Comparison of ENCODE assay signal across 8 mouse cellular contexts in genomic region chr13:117235530-117236212, GRCm38 (mm10). TPM values are rescaled to one million over a fixed set of nuclear protein-coding genes. Genes with fewer than 3 reads are reported as not detected.
DNase-seq lines count a peak whose midpoint lies in the region; ATAC-seq and TF ChIP-seq lines count a peak whose summit lies in the region.

No protein-coding gene starts in this region.

- no peaks in the 10 kb centered on the region for H3K36me3 ChIP-seq in forebrain, embryonic 11.5 days (ENCODE audit: control insufficient read depth, insufficient read depth, low read length)
- no peaks in the 10 kb centered on the region for H3K36me3 ChIP-seq in lung, embryonic 14.5 days (ENCODE audit: insufficient read depth)

- TF ChIP-seq CTCF in bone marrow, adult 2 months (IDR thresholded peaks at IDR 0.05; ENCODE audit: control insufficient read depth, insufficient read depth, low read length): no peak
- no peak for TF ChIP-seq CTCF in lung, embryonic 14.5 days (IDR thresholded peaks at IDR 0.05; ENCODE audit: low read depth)

- no peaks in the 10 kb centered on the region for H3K9me3 ChIP-seq in forebrain, embryonic 11.5 days (ENCODE audit: control insufficient read depth, low read length)
- no peaks in the 10 kb centered on the region for H3K9me3 ChIP-seq in lung, embryonic 14.5 days (ENCODE audit: low read depth, low read length)

- ATAC-seq in forebrain, embryonic 11.5 days (replicated peaks; ENCODE audit: low FRiP score): peak; percentile 81
- peak; percentile 69 for ATAC-seq in lung, embryonic 14.5 days (ENCODE audit: insufficient read depth)

- peak; percentile 15 to 18 for DNase-seq in adrenal gland, postnatal 36 days
- no peak for DNase-seq in adrenal gland, postnatal 4 days (ENCODE audit: low spot score in 2 of 2)
- peak; percentile 64 for DNase-seq in forebrain, embryonic 11.5 days (ENCODE audit: low spot score)
- DNase-seq in kidney, adult 18-20 months: peak; percentile 41
- DNase-seq in lung, embryonic 14.5 days: peak; percentile 9
- peak; percentile 80 for DNase-seq in retina, embryonic 14.5 days (ENCODE audit: low spot score)
- no peak for DNase-seq in c-Kit-positive CD71-positive TER-119-positive erythroid progenitor cells, embryonic 14.5 days (ENCODE audit: low spot score)

- peak overlapping the region; percentile 8 for H3K4me3 ChIP-seq in bone marrow, adult 2 months (replicated peaks; ENCODE audit: control insufficient read depth, low read depth, low read length)
- no peak overlapping the region for H3K4me3 ChIP-seq in forebrain, embryonic 11.5 days (ENCODE audit: low read depth, low read length)
- H3K4me3 ChIP-seq in lung, embryonic 14.5 days (ENCODE audit: low read depth, low read length): no peak overlapping the region

- peaks cover 7% of the 10 kb centered on the region; the same call in 1 of the 2 replicates for H3K4me1 ChIP-seq in bone marrow, adult 2 months (ENCODE audit: control insufficient read depth, insufficient read depth, low read length)
- H3K4me1 ChIP-seq in forebrain, embryonic 11.5 days (replicated peaks; ENCODE audit: control insufficient read depth, insufficient read depth, low read length): peaks cover 2% of the 10 kb centered on the region; the same call in 1 of the 2 replicates
- H3K4me1 ChIP-seq in lung, embryonic 14.5 days (ENCODE audit: insufficient read depth): no peaks in the 10 kb centered on the region

- TF ChIP-seq POLR2A in bone marrow, adult 2 months (IDR thresholded peaks at IDR 0.05; ENCODE audit: borderline replicate concordance, control insufficient read depth, low read depth, low read length): no peak

- H3K27ac ChIP-seq in bone marrow, adult 2 months (ENCODE audit: control insufficient read depth, insufficient read depth, low read depth, low read length, poor library complexity): peak overlapping the region; percentile 17; the same call in 1 of the 2 replicates
- no peak overlapping the region for H3K27ac ChIP-seq in forebrain, embryonic 11.5 days (ENCODE audit: low read depth, low read length)
- no peak overlapping the region for H3K27ac ChIP-seq in lung, embryonic 14.5 days (ENCODE audit: low read depth)

- H3K9ac ChIP-seq in forebrain, embryonic 11.5 days (ENCODE audit: low read length): no peak overlapping the region
- H3K9ac ChIP-seq in lung, embryonic 14.5 days: no peak overlapping the region

- H3K4me2 ChIP-seq in forebrain, embryonic 11.5 days (ENCODE audit: low read depth, low read length, severe bottlenecking): no peak overlapping the region
- H3K4me2 ChIP-seq in lung, embryonic 14.5 days: no peak overlapping the region

- H3K27me3 ChIP-seq in forebrain, embryonic 11.5 days (ENCODE audit: control insufficient read depth, insufficient read depth, low read length): no peaks in the 10 kb centered on the region
- H3K27me3 ChIP-seq in lung, embryonic 14.5 days (ENCODE audit: insufficient read depth, low read length): no peaks in the 10 kb centered on the region

- 22% methylated on average over 11 of the region's 11 CpGs for WGBS in bone marrow, adult 2 months
- WGBS in forebrain, embryonic 11.5 days: 63% methylated on average over 11 of the region's 11 CpGs
- 39% methylated on average over 11 of the region's 11 CpGs for WGBS in lung, embryonic 14.5 days

RNA-seq across cellular contexts. Expression of gene Gm17509, which starts 14.8 kb away (rescaled TPM):
- total RNA-seq in adrenal gland, postnatal 36 days (2021): under 1 TPM in 1 of 2 experiments, not detected in 1; 0.16 TPM
- total RNA-seq in adrenal gland, postnatal 4 days (2021): under 1 TPM; 0.25 to 0.34 TPM
- polyA plus RNA-seq in bone marrow, adult 2 months (2011; ENCODE audit: insufficient read depth, insufficient read length, low replicate concordance, missing spikeins): not detected in 2 replicates
- polyA plus RNA-seq in forebrain, embryonic 11.5 days (2014; fragmentation: Nextera tagmentation; extraction: Ambion mirVana): 0.45 and 0.95 TPM in 2 replicates
- polyA plus RNA-seq in lung, embryonic 14.5 days (2014; fragmentation: Nextera tagmentation; extraction: Ambion mirVana): 0.16 TPM in 1 of 2 replicates, not detected in the other

RNA-seq across cellular contexts. Expression of gene Emb, which starts 27.3 kb away (rescaled TPM):
- total RNA-seq in adrenal gland, postnatal 36 days (2021): 10 to 100 TPM; 16.9 to 84.2 TPM
- total RNA-seq in adrenal gland, postnatal 4 days (2021): 10 to 100 TPM; 52.9 to 55.5 TPM
- polyA plus RNA-seq in bone marrow, adult 2 months (2011; ENCODE audit: insufficient read depth, insufficient read length, low replicate concordance, missing spikeins): 14.1 and 40.9 TPM in 2 replicates
- 33.9 and 35.4 TPM in 2 replicates for polyA plus RNA-seq in forebrain, embryonic 11.5 days (2014; fragmentation: Nextera tagmentation; extraction: Ambion mirVana)
- polyA plus RNA-seq in lung, embryonic 14.5 days (2014; fragmentation: Nextera tagmentation; extraction: Ambion mirVana): 12.1 and 13.8 TPM in 2 replicates

Comparison
In these comparisons a context has a peak if more than half of its experiments do, and no peak if none do; other contexts are left out.
1. DNase-seq: peak in adrenal gland, postnatal 36 days (2 of 2), forebrain, embryonic 11.5 days (single experiment), kidney, adult 18-20 months (single experiment), lung, embryonic 14.5 days (single experiment) and retina, embryonic 14.5 days (single experiment); none in adrenal gland, postnatal 4 days (0 of 2) and c-Kit-positive CD71-positive TER-119-positive erythroid progenitor cells, embryonic 14.5 days (single experiment).